Mouse (Mus musculus) frontal cortex, postnatal 36 days (tissue): ENCODE measurements around the gene Fam20b.

Experiments
- DNase-seq, 2 experiments: peaks; one replicate each; pipeline ENCODE4 v3.0.0; 2022; ENCODE audit warnings: low spot score in 2 of 2

Fam20b gene

GRCm38 (mm10) chr1:156718950-156719805 lies at the start of gene Fam20b:
Gene Fam20b (minus strand): TSS chr1:156719086.
- peak; percentile 96 to 98 for DNase-seq

GRCm38 (mm10) chr1:156765311-156765710 lies 46.4 kb upstream of the Fam20b start:
- peak; percentile 26 to 54 for DNase-seq

GRCm38 (mm10) chr1:156764584-156764983 lies 45.7 kb upstream of the Fam20b start:
- no peak for DNase-seq

- DNase-seq, result no peak
These were observed 44.4 kb upstream of the Fam20b start for GRCm38 (mm10) chr1:156763280-156763679.

GRCm38 (mm10) chr1:156761430-156761801 lies 42.5 kb upstream of the Fam20b start:
- DNase-seq, result no peak

GRCm38 (mm10) chr1:156760549-156761429 lies 41.9 kb upstream of the Fam20b start:
- DNase-seq, result no peak

GRCm38 (mm10) chr1:156758326-156758725 lies 39.4 kb upstream of the Fam20b start:
- DNase-seq, result no peak

- no peak for DNase-seq
These were observed 35.9 kb upstream of the Fam20b start for GRCm38 (mm10) chr1:156754608-156755413.

- no peak for DNase-seq
These were observed 34.1 kb upstream of the Fam20b start for GRCm38 (mm10) chr1:156752990-156753389.

- peak; percentile 66 to 70 for DNase-seq
These were observed 33.3 kb upstream of the Fam20b start for GRCm38 (mm10) chr1:156752020-156752724.

GRCm38 (mm10) chr1:156750261-156750660 lies 31.4 kb upstream of the Fam20b start:
- DNase-seq, result no peak

GRCm38 (mm10) chr1:156749136-156749535 lies 30.2 kb upstream of the Fam20b start:
- no peak for DNase-seq

- no peak for DNase-seq
These were observed 29.6 kb upstream of the Fam20b start for GRCm38 (mm10) chr1:156748435-156749005.

- DNase-seq, result no peak
These were observed 26.4 kb upstream of the Fam20b start for GRCm38 (mm10) chr1:156745188-156745810.

- DNase-seq, result peak; percentile 49 to 69
These were observed 22.9 kb upstream of the Fam20b start for GRCm38 (mm10) chr1:156741482-156742411.

- DNase-seq, result no peak
These were observed 16.9 kb upstream of the Fam20b start for GRCm38 (mm10) chr1:156735788-156736187.

- DNase-seq, result no peak
These were observed 15.1 kb upstream of the Fam20b start for GRCm38 (mm10) chr1:156734019-156734418.

- DNase-seq, result no peak
These were observed 14.7 kb upstream of the Fam20b start for GRCm38 (mm10) chr1:156733559-156733958.

- DNase-seq, result no peak
These were observed 14.1 kb upstream of the Fam20b start for GRCm38 (mm10) chr1:156732996-156733395.
